Mouse (Mus musculus) cortical plate, adult 2 months (tissue): ENCODE results near the gene Ten1.

ENCODE experiments used
- CTCF ChIP-seq: fragments of 200-500 bp; IDR thresholded peaks from 2 replicates; pipeline ENCODE4 v1.5.1; 2011; ENCODE audit warnings: mild to moderate bottlenecking, control low read depth, low read length; ENCODE audit not compliant: insufficient read depth; ENCODE audit errors: extremely low read depth
- POLR2A ChIP-seq: fragments of 200-500 bp; IDR thresholded peaks from 2 replicates; pipeline ENCODE4 v1.6.1; 2011; ENCODE audit warnings: mild to moderate bottlenecking, low read length, control low read depth; ENCODE audit not compliant: insufficient read depth; ENCODE audit errors: extremely low read depth

GRCm38 (mm10) chr11:116149341-116149740 lies 49.3 kb upstream of the Ten1 start:
- TF ChIP-seq POLR2A (no peak), CTCF (no peak)
